Mouse (Mus musculus): ENCODE measurements around the gene Gm42791.

Gm42791 gene

DNA sequence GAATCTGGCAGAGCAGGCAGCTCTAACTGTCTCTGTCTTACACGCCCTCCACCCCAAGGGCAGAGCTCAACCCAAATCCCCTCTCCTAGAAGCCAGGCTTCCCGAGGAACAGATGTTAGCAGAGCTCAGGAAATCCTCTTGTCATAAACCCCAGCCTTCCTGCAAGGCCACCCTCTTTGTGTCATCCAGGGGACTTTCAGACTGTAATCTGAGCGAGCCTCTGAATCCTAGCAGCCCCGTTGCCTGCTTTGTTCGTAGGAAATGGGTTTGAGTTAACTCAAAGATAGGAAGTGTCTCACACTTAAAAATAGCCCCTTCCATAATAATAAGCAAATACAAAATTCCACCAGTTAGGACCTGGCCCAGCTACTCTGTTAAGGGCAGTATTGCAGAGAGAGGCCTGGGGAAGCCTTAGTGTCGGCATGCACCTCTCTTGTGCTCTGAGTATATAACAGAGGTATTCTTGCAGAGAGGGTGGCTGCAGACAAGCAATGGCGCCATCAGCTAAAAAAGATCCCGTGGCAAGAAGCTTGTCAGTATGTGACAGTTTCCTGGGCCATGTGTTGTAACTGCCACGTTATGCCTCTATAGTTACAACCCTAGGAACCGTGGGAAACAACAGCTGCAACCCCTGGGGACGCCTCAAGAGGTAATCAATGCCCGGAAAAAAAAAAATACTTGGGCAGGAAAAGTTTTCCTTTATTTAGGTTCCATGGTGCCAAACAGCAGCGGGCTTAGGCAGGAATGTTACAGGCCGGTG, 17.1 kb downstream of the Gm42791 start:
- no peak for DNase-seq

GRCm38 (mm10) chr5:148976876-148977275, 18.1 kb downstream of the Gm42791 start:
- DNase-seq, result no peak

DNA sequence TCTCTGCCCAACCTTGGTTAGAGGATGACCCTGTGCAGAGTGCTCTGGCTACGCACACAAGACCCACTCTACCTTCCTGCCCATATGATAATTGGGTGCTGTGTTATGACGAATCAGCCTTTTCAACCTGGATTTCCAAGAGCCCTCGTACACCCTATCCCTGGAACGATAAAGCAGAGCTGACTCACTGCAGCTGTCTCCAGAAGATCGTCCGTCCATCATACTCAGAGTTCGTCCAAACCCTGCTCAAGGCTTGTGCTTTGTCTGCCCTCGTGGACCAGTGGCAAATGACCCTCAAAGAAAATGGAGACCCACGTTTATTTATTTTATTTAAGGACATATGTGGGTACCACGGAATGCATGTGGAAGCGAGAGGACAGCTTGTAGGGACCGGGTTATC, 19.9 kb downstream of the Gm42791 start:
- DNase-seq, result no peak

GRCm38 (mm10) chr5:148973019-148973668, 21.8 kb downstream of the Gm42791 start:
- DNase-seq, result no peak

DNA sequence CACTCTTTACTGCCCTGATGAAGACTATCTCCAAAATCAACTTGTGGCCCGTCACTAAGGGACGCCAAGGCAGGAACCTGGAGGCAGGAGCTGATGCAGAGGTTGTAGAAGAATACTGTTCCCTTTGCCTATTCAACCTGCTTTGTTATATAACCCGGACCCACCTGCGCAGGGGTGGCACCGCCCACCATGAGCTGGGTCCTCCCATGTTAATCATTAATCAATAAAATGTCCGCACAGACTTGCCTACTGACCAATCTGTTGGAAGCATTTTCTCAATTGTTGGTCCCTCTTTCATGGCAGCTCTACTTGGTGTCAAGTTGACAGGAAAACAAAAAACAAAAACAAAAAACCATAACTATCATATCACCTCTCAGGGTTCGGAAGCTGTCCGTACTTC, 22.8 kb downstream of the Gm42791 start:
- DNase-seq, result no peak

DNA sequence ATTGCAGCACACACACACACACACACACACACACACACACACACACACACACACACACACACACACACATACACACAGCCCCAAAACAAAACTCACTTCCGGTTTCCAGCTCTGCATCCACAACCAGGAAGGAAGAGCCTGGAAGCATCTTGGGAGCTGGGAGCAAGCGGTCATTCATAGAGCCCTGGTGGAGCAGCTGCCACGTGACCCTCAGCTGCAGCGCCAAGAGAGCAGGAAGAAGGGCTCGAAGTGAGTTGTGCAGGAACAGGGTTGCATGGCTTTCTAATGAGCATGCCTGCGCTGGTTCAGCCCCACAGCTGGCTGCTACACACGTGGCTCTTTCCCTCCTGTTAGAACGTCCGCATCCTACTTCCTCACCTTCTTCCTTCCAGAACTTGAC, 25.3 kb downstream of the Gm42791 start:
- DNase-seq, result no peak

- no peak for DNase-seq
These were observed 25.9 kb downstream of the Gm42791 start for GRCm38 (mm10) chr5:148968958-148969576.

GRCm38 (mm10) chr5:148968179-148968578, 26.8 kb downstream of the Gm42791 start:
- no peak for DNase-seq

DNA sequence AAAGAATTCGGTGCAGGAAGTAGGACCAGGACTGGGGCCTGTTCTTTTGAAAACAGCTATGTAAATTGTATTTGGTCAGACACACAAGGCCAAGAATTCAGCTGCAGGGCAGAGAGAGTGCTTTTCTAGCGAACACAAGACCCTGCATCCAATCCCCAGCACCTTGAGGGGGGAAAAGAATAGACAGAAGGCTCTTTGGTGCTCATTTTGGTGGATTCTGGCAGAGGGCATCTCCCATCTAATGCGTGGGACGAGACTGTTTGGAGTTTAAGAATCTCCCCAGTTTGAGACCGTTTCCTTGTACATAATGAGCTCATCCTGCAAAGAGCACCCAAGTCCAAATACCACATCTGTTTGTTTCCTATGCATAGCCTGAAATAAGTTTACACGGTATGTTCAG, 28.6 kb downstream of the Gm42791 start:
- DNase-seq, result no peak

GRCm38 (mm10) chr5:148965691-148966333, 29.1 kb downstream of the Gm42791 start:
- DNase-seq, result peak; percentile 78

DNA sequence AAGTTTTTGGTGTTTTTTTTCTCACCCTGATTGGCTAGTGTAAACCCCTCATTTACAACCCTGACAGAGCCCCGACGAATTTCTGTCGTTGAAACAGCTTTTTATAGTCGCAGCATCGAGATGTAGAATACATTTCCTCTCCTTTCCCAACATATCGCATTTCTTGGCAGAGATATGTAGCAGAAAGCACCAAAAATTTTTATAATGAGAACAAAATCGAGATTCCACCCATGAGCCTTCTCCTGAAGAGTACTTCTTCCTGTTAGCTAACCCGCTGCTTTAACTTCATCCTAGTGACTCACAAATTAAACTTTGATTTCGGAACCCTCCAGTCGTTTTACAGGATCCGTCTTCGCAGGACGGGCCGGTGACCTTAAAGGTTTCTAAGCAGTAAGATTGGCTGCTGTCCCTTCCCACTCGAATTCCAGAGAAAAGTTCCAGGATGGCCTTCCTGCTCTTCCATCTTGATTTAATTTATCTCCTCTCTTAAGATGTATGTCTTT, 29.8 kb downstream of the Gm42791 start:
- no peak for DNase-seq

GRCm38 (mm10) chr5:148964251-148964650, 30.7 kb downstream of the Gm42791 start:
- no peak for DNase-seq

GRCm38 (mm10) chr5:148960211-148960610, 34.7 kb downstream of the Gm42791 start:
- peak; percentile 43 for DNase-seq

- DNase-seq, result peak; percentile 74
These were observed 35.6 kb downstream of the Gm42791 start for GRCm38 (mm10) chr5:148959068-148959990.

- peak; percentile 67 for DNase-seq
These were observed 36.6 kb downstream of the Gm42791 start for GRCm38 (mm10) chr5:148958355-148958754.

DNA sequence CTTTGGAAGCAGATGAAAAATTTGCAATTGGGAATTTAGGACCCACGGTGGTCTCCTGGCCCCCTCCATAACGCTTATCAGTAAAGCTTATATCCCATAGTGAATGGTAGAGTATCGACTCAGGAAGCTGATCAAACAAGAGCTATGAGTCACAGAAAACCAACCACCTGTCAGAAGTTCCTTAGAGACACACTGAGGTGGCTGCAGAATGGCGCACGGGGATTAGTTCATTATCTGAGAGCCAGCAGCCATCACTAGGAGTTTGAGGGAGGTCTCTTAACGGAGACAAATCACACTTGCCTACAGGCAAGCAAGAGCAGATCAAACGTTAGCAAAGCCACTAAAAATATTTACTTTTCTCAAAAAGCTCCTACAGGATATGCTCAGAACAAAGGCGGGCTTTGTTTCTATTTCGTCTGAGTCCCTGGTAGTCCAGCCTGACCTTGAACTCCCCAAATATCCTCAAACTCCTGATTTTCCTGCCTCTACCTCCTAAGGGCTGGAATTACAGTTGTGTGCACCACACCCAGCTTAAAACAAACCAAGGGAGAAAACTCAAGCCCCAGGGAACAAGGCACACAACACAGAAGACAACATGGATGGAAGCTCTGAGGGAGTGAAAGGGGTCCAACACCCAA, 37.9 kb downstream of the Gm42791 start:
- no peak for DNase-seq

GRCm38 (mm10) chr5:148956091-148956490, 38.9 kb downstream of the Gm42791 start:
- peak; percentile 40 for DNase-seq

- no peak for DNase-seq
These were observed 39.4 kb downstream of the Gm42791 start for GRCm38 (mm10) chr5:148955575-148955974.

DNA sequence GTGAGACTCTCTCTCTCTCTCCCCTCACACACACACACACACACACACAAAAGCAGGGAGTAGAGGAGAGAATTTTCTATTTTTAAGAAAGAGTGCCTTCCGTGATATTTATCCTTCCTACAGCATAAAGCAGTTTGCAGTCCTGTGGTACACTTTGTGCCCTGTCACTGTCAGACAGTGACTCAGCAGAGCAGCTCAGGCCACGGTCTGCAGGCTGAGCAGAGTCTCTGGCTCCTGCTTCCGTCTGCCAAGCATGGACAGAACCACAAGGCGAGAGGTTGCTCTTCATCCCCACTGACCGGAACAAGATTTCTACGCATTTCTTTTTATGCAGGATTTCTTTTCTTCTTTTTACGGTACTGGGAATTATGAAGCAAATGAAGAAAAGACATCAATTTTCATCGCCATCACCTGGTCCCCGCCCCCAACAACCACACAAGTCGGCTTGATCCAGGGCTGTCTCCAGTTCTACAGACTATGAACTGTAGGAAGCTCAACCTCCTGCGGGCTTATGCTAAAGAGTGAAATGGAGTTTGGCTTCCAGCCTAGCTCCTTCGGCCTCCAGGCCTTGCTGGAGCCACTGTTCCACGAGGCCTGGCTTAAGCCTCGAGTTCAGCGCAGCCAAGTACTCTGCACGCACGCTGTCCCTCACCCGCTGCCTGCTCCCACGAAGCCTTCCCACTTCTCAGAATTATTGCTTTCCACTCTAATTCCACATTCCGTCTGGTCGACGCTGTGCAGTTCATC, 40.5 kb downstream of the Gm42791 start:
- peak; percentile 61 for DNase-seq

DNA sequence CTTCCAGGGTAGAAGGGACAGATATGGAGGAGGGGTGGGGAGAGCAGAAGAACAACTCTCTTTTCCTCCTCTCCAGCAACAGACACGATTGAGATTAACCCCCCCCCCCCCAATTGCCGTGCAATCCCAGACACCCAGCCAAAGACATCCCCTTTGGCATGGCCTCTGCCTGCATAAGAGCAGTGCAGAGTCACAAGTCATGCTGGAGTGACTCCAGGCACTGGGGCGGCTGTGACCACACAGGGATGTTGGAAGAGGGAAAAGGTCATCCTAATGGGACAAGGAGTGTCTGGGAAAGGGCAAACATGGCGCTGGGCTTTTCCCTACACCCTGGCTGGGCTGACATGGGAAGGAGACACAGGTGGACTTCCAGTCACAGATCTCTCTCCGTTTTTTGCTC, 41.8 kb downstream of the Gm42791 start:
- DNase-seq, result no peak

DNA sequence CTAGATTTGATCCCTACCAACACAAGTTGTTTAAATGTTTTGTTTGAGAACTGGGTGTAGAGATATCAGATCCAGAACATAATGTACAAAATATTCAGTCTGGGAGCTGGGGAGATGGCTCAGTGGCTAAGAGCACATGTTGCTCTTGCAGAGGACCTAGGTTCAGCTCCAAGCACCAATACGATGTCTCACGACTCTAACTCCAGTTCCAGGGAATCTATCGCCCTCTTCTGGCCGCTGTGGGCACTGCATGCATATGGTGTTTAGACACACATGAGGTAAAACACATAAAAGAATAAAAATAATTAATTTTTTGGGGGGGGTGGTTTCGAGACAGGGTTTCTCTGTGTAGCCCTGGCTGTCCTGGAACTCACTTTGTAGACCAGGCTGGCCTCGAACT, 42.5 kb downstream of the Gm42791 start:
- DNase-seq, result peak; percentile 73
